Mouse (Mus musculus): Measurements from ENCODE around the gene Clk1. TPM values are rescaled to one million over a fixed set of nuclear protein-coding genes. Genes with fewer than 3 reads are reported as not detected.

Gene Clk1
- polyA plus RNA-seq (2017; shearing (Covaris generic)) = 417 TPM

GRCm38 (mm10) chr1:58423371-58424248 is at the start of gene Clk1:
TSS of gene Clk1 (minus strand) at chr1:58424066.

GRCm38 (mm10) chr1:58445143-58445722 is 21.4 kb upstream of the Clk1 start, which contains the start of the genes Nif3l1 and Ppil3:
TSS of gene Nif3l1 (plus strand) at chr1:58445151.
TSS of gene Ppil3 (minus strand) at chr1:58445486.

GRCm38 (mm10) chr1:58392652-58393283 is 31.1 kb downstream of the Clk1 start, which contains the start of gene Bzw1:
TSS of gene Bzw1 (plus strand) at chr1:58392898.

Other genes starting within 250 kb of the Clk1 start
- gene Aox4, start 213.7 kb downstream of the Clk1 start, polyA plus RNA-seq (2017; shearing (Covaris generic)) = not detected
- not detected for gene Aox2, start 145.7 kb downstream of the Clk1 start, polyA plus RNA-seq (2017; shearing (Covaris generic))
- gene Bzw1, start 31.2 kb downstream of the Clk1 start, polyA plus RNA-seq (2017; shearing (Covaris generic)) = 393 TPM
- gene Nif3l1, start 21.1 kb upstream of the Clk1 start, polyA plus RNA-seq (2017; shearing (Covaris generic)) = 39.8 TPM
- gene Ppil3, start 21.4 kb upstream of the Clk1 start, polyA plus RNA-seq (2017; shearing (Covaris generic)) = 81.9 TPM
- gene Orc2, start 81.0 kb upstream of the Clk1 start, polyA plus RNA-seq (2017; shearing (Covaris generic)) = 32.0 TPM
- gene Fam126b, start 162.3 kb upstream of the Clk1 start, polyA plus RNA-seq (2017; shearing (Covaris generic)) = 17.7 TPM
- gene Ndufb3, start 162.3 kb upstream of the Clk1 start, polyA plus RNA-seq (2017; shearing (Covaris generic)) = 146 TPM

Data from activated CD4-positive, CD25-positive, alpha-beta regulatory T cell, adult 9 weeks (primary cell).